Mouse (Mus musculus) gastrocnemius, postnatal 25 days (tissue): ENCODE data around the gene Foxp2. TPM values are rescaled to one million over a fixed set of nuclear protein-coding genes. Genes with fewer than 3 reads are reported as not detected.

ENCODE experiments used
- DNase-seq: peaks from one replicate; pipeline ENCODE4 v3.0.0; 2022
- total RNA-seq, 2 experiments: library from RNA; stranded (reverse); gene quantifications; 1 replicate in 1 of 2; 2 replicates in 1 of 2; pipeline ENCODE4 v1.2.3; 2021

The Foxp2 gene
- total RNA-seq, 2 experiments from 2014 or later = 1.0 to 1.6 TPM

DNA sequence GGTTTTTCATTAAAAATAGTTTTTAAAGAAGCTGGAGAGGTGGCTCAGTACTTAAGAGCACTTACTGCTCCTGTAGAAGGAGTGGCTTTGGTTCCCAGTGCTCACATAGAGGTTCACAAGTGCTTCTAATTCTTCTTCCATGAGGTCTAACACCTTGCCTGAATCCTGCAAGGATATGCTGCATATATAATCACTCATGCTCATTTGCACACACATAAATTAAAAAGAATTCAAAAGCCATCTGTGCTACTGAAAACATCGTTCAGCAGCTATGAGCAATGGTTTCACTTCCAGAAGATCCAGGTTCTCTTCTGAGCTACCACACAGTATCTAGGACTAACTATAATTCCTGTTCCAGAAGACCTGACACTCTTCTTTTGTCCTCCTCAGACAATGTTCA is 200.4 kb downstream of the Foxp2 start:
- DNase-seq = no peak

DNA sequence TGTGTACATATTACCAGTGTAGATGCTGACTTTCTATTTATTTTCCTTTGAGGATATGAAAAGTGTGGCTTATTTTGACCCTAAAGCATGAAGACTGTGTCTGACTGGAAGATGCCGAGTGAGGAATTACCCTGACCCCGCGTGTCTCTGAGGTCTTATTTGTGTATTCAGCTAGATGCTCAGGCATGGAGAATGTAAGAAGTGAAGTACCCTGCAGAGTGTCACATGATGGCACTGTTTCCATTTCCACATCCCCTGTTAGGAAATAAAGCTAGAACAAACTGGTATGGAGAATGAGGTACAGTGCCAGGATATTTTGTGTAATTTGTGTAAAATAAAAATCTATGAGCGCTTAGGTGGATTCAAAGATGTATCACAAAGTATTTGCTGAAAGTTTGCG is 219.8 kb downstream of the Foxp2 start:
- no peak for DNase-seq

DNA sequence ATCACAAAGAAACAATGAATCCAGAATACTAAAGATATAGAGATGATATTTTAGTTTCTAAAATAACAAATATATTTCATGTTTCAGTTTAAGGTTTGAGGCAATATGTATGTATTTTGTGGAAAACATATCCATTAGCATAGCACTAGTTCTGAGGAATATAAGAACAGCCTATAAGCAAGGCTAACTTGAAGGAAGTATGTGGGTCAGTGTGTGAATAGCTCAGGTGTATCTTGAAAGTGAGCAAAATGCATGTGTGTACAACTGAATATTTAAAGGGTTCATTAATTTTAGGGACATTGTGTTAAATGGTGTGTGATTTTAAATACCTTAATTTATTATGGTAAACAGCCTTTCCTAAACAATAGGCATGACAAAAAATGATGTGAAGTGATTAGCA is 220.2 kb downstream of the Foxp2 start:
- DNase-seq = no peak

DNA sequence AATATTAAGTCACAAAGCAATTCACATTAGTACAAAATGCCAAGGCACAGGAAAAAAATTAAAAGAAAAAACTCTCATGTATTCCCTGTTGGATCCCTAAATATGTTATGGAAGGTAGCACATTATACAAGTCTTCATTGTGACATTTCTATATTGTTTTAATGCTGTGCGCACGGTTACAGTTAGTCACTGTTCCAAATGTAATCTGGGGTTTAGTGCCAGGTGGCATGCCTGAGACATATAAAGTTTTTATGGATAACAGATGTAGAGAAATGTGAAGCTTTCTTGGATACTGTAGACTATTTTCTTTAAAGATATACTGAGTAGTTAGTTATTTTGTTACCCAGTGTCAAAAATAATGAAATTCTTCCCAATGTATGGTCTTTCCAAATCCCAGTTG is 229.0 kb downstream of the Foxp2 start:
- no peak for DNase-seq

DNA sequence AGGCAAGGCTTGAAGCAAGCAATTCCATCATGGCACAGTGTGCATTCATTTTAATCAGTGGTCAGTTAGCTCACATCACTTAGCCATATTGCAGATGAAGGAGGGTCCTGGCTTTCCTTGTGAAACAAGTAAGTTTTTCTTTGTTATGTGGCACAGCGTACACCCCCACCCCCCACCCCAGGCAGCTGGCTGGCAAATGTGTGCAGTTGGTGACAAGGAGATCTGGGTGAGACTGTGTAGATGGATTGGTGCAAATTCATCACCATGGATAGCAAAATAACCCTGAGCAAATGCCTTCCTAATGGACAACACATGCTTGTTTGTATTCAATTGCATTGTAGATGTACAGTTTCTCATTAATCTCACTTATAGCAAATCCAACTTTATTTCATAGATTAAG is 240.9 kb downstream of the Foxp2 start:
- no peak for DNase-seq

DNA sequence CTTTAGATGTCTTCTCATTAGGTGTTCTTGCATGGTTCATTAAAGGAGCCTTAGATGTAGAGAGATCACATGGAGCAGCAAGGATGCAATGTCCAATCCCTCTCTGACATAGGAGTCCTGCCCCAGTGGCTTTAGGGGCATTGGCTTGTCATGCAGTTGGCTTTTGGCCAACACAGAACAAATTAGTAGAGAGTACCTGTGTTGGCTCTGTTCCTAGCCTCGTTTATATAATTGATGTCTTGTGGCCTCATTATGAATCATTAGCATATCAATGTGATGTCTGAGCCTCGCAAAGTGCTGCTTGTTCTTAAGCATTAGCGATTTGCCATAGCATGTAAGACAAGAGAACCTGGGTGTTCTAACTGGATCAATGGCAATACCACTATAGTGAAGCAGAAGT is 250.5 kb downstream of the Foxp2 start:
- no peak for DNase-seq

DNA sequence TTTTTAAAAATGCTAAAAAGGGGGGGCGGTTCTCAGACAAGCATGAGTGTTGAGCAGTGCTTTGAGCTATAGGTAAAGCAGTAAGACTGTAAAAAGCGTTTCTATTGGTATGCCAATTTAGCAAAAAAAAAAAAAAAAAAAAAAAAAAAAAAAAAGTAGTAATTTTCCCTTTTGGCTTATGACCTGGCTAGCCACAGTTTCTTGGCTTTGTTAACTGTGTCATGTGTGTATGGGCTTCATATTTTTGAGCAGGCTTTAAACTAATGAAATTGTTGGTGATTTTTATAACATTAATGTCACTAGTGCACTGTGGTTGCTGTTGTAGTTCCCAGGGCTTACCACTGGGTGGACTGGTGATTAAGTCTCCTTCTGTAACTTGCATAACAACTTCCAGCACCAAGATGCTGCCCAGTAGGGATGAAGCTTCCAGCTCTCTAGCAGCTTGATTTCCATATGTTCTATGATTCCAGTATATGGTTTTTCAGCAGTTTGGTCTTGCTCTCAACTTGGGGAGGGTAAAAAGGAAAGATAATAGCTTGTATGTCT is 262.4 kb downstream of the Foxp2 start:
- no peak for DNase-seq

DNA sequence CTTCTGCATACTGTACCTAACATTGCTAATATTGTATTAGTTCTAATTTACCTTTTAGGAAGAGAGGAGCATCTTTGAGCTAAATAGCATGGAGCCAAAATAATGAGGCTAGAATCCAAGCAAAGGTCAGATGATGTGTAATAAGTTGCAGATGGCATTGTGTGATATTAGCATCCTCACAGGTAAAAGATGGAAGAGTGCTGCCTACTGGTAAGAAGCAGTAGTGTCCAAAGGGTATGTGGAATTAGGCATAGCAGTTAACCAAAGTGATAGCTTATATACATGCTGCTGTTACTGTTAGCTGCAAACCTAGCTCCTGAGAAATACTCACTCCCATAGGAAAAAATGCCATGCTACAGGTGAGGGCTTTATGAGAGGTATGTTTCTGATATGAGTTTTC is 275.6 kb downstream of the Foxp2 start:
- DNase-seq = no peak

DNA sequence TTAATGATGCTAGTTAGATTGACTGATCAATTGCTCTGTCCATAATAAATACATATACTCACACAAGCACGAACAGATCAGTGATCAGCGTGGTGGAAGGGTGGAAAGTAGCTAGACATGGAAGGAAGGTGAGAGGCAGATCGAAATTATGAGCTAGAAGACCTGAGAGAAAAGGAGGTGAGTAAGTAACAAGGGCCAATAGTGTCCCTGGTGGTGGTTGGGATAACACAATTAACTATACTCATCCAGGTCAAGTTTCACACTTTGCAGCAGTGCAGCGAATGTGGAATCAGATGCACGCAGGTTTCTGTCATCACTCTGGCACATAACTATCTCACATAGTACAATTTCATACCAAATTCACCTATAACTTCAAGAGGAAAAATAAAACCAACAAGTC is 291.7 kb downstream of the Foxp2 start:
- no peak for DNase-seq

DNA sequence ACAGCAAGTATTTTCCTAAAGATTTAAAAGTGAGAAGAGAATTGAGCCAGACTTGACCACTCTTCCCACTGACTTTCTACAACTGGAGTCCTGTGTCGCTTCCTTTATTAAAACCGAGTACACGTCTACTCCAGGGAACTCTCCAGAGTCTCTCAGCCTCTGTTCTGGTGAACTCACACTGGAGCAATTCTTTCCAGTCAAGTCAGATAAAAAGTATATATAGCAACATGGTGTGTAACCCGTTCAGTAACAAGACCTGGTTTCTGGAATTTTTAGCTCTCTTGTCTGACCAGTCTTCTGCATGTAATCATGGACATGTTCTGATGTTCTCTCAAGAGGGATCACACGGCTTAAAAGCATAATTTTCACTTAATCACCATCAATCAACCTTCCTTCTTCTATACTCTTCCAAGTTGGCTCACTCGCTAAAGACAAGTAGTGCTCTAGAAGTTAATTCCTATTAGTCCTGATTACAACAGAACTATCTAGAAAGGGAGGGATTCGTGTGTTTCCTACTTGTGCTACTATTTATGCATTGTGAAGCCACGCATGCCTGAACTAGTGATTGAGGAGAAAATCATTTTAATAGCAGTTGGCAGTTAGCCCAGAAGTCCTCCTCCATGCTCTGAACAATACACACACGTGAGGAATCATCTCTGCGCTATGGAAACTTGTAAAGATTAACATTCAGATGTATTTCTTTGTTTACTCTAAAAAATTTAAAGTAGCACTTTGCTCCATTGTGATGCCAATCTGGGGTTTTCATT is 341.2 kb downstream of the Foxp2 start:
- no peak for DNase-seq

DNA sequence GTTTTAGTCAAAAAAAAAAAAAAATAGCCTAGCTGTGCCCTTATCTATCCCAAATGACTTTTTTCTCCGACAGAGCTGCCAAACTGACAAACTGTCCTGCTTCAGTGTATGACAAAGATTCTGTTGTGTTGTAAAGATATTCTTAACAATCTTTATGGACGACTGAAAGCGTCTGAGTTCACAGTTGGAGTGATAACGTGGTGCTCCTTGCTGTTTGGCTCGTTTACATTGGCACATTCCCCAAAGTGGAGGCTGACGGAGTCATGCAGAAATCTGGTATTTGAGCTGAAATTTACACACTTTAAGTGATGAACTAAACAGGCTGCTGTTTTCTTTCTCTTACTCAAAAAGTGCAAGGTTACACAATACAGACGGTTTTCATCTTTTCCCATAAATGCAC is 356.2 kb downstream of the Foxp2 start:
- no peak for DNase-seq

DNA sequence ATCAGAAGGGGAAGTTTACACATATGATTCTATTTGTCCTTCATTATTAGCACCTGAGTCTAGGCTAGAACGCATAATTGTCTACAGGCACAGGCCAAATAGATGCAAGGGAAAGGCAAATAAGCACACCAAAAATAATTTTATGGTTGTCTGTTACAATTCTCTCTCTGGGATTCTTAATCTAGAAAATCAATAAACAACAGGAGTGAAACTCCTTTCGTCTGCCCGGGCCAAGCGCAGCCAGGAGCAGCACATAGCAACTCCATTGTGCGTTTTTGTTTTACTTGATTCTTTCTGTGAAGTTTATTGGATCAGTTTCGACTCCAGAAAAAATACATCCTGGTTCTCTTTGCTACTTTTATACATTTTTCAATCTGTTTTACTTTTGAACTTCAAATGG is 356.7 kb downstream of the Foxp2 start:
- DNase-seq = no peak

DNA sequence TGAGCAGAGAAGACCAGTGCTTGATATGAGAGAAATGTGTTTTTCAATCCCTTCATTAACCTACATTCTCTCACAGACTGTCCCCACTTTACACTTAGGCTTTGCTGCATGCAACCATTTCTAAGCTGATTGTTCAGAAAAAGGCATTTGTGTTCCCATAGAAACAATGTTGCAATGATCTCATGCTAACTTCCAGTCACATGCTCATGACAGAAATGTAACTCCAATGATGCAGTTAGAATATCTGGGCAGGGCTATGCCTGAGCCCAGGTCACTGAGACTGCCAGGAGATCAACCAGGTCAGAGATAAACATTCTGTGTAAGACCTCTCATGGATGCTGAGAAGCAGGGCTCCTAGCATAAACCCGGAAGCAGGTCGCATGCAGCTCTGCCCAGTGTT is 367.0 kb downstream of the Foxp2 start:
- no peak for DNase-seq

DNA sequence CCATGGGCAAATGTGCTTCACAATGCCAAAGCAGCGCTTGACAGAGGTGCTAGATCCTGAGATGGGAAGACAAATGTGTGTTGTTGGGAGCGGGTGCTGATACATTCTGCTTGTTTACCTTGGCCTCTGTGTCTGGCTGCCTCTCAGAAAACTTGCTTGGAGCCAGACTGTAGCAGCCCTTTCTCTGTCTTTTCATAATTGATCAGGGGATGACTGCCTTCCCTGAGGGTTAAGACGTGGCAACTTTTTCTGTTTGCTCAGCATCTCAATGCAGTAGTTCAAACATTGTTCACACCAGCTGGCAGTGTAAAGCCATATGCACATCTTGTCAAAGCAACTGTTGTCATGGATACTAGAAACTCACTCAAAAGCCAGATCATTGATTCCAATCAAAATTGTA is 384.1 kb downstream of the Foxp2 start:
- DNase-seq = peak; percentile 12

DNA sequence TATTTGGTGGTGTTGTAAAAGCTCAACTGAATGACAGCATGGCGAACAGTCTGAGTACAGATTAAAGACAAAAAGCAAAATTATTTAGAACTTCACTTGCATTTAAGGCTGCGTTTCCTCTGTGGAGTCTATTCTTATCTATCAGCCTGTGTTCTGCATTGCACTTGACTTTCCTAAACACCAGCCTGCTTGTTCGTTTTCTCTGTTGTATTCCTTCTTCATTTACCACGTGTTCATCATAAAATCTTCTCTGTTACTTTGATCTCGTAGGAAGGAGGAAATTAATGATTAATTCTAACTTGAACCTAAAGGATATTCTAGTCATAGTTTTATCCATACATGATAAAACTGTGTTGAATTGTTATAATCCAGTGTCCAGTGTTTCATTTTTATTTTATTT is 392.9 kb downstream of the Foxp2 start:
- DNase-seq = no peak

DNA sequence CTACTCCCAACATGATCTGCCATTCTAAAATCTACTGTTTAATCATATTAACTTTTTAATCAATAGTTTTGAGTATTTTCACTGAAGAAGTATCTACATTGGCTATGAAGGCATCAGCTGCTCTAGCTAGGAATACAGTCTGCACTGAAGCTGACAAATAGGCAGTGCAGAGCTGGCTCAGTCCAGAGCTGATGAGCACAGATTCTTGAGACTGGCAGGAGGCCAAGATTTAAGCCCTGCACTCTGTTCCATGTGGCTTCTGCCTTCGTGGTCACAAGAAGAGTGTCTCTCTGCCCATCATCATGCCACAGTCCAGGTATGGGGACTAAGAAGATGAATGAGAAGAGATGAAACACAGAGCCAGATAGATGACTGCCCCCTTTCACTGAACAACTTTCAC is 398.1 kb downstream of the Foxp2 start:
- DNase-seq = no peak

DNA sequence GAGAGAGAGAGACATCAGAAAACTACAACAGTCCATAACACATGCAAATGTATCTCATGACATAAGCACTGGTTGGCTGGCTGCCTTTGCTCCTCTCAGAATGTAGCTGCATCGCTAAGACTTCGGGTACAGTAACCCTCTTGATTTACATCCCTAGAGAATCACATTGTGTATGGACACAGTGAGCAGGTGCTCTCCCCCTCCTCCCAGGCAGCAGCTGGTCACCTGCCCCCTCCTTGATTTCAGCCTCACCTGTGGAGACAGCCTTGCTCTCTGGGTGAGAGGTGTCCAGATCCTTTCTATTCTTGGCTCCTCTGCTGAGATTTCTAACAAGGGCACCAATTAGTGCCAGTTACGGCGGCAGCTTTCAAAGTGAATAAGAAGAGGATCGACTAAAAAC is 409.5 kb downstream of the Foxp2 start:
- DNase-seq = no peak

DNA sequence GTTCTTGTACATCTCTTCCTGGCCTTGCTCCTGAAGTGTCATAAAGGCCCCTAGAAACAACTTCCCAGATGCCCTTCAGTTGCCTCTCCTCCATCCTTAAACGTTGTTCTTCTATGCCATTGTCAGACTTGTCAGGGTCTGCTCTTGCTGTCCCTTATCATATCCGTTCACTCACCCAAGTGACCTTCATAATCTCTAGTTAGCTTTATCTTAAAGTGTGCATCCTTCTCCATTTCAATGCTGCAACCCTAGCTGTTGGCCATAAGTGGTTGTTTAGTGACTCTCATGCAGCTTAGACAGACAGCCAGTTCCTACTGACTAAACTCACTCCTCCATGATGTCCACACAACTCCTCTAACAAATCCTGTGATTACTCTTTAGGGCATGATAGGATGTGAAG is 415.8 kb downstream of the Foxp2 start:
- DNase-seq = no peak

DNA sequence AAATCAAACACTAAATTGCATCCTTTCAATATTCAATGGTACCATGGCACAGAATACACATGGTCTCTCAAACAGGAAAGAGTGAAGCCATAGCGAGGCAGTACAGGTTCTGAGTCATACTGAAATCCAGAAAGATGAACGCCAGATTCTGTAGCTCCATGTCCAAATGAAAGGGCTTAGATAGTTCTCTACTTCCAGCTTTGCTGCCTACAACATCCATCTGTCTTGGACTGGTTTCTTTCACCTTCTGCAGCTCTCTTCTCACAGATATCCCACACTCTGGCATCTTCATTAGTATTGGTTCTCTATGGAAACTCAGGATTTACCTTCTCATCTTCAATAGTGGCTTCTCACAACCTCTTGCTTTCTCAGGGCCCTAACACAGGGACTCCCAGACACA is 417.2 kb downstream of the Foxp2 start:
- no peak for DNase-seq

DNA sequence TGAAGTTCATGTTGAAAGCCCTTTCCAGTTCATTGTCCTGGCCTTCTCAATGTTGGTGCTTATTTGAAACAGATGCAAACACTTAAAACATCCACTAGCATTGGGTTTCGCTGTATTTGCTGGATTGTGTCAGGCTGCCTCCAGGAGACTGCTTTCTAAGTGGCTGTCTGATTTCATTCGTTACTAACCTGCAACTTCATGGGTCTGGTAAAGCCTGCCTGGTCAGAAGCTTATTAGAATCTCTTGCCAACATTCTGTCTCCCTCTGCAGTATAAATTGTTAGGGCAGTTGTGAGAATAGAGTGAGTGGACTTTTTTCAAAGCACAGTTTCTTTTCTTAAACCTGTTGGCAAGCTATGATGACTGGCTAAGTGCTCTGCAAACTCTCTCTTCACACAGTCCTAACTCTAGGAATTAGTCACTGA is 420.4 kb downstream of the Foxp2 start:
- DNase-seq = no peak

DNA sequence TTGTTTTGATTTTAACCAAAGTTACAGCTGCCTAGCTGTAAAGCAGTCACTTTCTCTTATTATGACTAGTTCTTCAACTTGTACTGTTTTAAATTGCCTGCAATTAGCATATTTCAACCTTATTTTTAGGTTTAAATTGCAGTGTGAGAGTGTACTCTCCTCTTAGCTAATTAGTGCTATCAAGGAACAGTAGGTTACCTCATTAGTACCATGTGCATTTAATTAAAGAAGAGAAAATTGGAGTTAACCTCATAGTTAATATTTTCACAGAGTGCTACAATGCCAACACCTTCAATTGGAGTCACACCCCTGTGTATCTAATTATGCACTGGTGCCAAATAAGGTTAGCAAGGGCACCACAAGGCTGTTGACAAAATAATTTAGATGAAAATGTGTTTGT is 421.9 kb downstream of the Foxp2 start:
- DNase-seq = no peak

DNA sequence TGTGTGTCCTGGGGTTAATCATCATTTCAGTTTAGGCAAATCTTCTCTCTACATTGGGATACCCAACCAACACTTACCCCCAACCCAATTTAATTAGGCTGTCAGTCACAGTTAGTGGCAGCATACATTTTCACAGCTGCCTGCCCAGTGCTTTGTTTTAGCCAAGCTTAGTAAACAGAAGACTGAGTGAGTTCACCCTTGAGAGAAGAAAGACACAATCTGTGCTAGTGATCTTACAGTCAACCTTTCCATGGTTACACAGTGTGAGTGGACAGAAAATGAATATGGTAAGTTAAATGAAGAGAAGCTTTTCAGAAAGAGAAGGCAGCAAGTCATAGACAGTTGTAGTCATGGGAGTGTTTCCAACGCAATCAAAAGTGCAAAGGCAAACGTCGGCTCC is 446.6 kb downstream of the Foxp2 start:
- DNase-seq = no peak

DNA sequence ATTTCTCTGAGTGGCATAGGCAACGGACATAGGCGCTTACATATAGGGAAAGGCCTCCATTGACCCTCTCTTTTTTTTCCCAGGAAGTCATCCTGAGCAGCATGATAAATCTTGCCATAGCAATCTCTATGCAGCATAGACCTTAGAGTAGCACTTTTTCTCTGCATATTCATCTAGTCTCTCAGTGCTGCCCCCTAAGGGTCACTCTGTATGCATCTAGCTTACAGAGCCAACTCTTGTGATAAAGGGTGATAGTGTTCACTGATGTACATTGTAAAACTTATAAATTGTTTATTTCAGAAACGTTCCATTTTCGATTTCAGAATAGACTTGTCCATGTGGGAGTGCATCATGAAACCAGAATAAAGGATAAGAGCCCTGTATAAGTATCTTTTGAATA is 454.7 kb downstream of the Foxp2 start:
- DNase-seq = no peak

DNA sequence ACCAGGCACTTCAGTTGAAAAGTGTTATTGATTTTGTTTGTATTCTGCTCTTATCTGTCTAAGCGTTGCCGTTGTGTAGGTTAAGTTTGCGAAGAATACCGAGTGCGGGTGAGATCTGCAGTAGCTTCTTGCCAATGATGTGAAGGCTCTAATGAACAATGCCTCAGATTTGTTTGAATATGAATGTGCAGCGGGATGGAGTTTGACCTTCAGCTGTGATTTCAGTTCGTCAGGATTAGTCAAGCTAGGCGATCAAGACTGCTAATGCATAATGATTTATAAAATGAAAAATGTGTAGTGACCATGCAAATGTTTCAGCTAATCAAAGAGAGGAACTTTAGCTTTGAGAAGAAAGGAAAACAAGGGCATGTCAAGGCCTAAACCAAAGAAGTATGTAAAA is 469.1 kb downstream of the Foxp2 start:
- no peak for DNase-seq

DNA sequence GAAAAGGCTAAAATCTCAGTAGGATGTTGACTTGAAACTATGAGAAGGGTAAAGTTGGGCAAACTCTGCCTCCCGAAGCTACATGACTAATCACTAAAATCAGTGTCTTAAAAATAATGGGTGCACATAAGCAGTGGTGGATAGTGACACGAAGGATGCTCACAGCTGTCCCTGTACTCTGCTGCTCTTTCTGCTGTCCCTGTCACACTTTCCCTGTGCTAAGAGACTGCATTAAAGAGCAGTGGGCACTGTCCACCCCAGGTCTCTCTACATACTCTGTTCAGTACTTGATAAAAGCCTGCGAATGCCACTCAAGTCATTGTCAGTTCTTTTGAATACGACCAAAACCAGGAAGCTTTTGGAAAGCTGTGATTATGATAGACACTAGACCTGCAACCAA is 469.7 kb downstream of the Foxp2 start:
- no peak for DNase-seq
